11 mouse cellular contexts compared by ENCODE assay signal in the genomic region with DNA sequence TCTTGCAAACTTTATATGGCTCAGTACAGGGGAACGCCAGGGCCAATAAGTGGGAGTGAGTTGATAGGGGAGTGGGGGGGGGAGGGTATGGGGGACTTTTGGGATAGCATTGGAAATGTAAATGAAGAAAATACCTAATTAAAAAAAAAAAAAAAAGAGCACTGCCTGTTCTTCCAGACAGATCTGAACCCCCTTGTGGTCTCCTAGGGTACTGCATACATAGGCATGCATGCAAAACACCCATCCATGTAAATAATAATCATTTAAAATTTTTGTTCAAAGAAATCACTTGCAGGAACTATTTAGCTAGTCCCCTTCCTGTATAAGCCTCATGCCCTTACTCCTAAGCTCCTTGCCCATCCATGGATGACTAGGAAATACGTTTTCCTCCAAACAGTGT.
DNase-seq lines count a peak whose midpoint lies in the region; ATAC-seq lines count a peak whose summit lies in the region.
"Had no signal": no experiment of that assay in that cellular context is flagged by ENCODE, and none has a peak within 500 bp of the region (broad histone marks: within the 10 kb centered on the region; RNA-seq: fewer than 3 reads in every experiment).

No protein-coding gene starts in this region.

- WGBS in forebrain, embryonic 16.5 days, result 91% methylated on average over 2 of the region's 2 CpGs

- H3K4me2 ChIP-seq in forebrain, embryonic 16.5 days (ENCODE audit: low read length), result no peak overlapping the region

- no peak for ATAC-seq in forebrain, embryonic 16.5 days
- ATAC-seq: inflammation-experienced regulatory T-cells, adult 6 months had no signal

- H3K27me3 ChIP-seq in forebrain, embryonic 16.5 days (replicated peaks; ENCODE audit: control insufficient read depth, insufficient read depth, low read length), result no peaks in the 10 kb centered on the region

- no peaks in the 10 kb centered on the region for H3K9me3 ChIP-seq in forebrain, embryonic 16.5 days (ENCODE audit: control insufficient read depth, low read length)

- no peaks in the 10 kb centered on the region for H3K36me3 ChIP-seq in forebrain, embryonic 16.5 days (ENCODE audit: control insufficient read depth, insufficient read depth)

- H3K4me1 ChIP-seq in forebrain, embryonic 16.5 days (replicated peaks; ENCODE audit: control insufficient read depth, insufficient read depth, low read length), result no peaks in the 10 kb centered on the region

- H3K4me3 ChIP-seq in forebrain, embryonic 16.5 days (replicated peaks; ENCODE audit: low read length), result no peak overlapping the region

- peak; percentile 11 for DNase-seq in heart, postnatal 4 days
- DNase-seq in heart, adult 9 months (ENCODE audit: low spot score in 2 of 2), result no peak
- DNase-seq in lung, postnatal 10 days, result peak; percentile 53
- no peak for DNase-seq in lung, postnatal 25 days (ENCODE audit: low spot score)
- DNase-seq in ZHBTc4 (ENCODE audit: low read depth, low spot score), result peak; percentile 46
- peak; percentile 37 for DNase-seq in thymus, postnatal 14 days
- DNase-seq in layer of hippocampus, postnatal 10 days (ENCODE audit: low spot score in 2 of 2), result no peak
- DNase-seq: cerebellum, adult 11 months; heart, adult 11 months had no signal

- H3K27ac ChIP-seq in forebrain, embryonic 16.5 days (ENCODE audit: low read length), result no peak overlapping the region

- no peak overlapping the region for H3K9ac ChIP-seq in forebrain, embryonic 16.5 days (replicated peaks; ENCODE audit: low read depth, low read length)

Comparison
In these comparisons a context has a peak if more than half of its experiments do, and no peak if none do; other contexts are left out.
1. DNase-seq: peak in heart, postnatal 4 days (single experiment), lung, postnatal 10 days (single experiment), ZHBTc4 (single experiment) and thymus, postnatal 14 days (single experiment); none in heart, adult 9 months (0 of 2), lung, postnatal 25 days (single experiment) and layer of hippocampus, postnatal 10 days (0 of 2).